In genomic region chr15:79818325-79818724, GRCm38 (mm10) we compare ENCODE assay signal across 14 mouse cellular contexts. TPM values are rescaled to one million over a fixed set of nuclear protein-coding genes. Genes with fewer than 3 reads are reported as not detected.
DNase-seq lines count a peak whose midpoint lies in the region; ATAC-seq and TF ChIP-seq lines count a peak whose summit lies in the region.
"Had no signal": no experiment of that assay in that cellular context is flagged by ENCODE, and none has a peak within 500 bp of the region (broad histone marks: within the 10 kb centered on the region; RNA-seq: fewer than 3 reads in every experiment).

No protein-coding gene starts in this region.

- TF ChIP-seq EP300 in liver, postnatal 0 days (IDR thresholded peaks at IDR 0.05; ENCODE audit: low read depth): no peak

- no peak for TF ChIP-seq POLR2A in brain, embryonic 14.5 days (IDR thresholded peaks at IDR 0.05; ENCODE audit: borderline replicate concordance, extremely low read depth, insufficient read depth, insufficient read length, poor library complexity, severe bottlenecking)

- H3K36me3 ChIP-seq in forebrain, postnatal 0 days (ENCODE audit: insufficient read depth): peaks cover 6% of the 10 kb centered on the region
- peaks cover 13% of the 10 kb centered on the region for H3K36me3 ChIP-seq in forebrain, embryonic 10.5 days (replicated peaks)
- no peaks in the 10 kb centered on the region for H3K36me3 ChIP-seq in liver, postnatal 0 days (replicated peaks; ENCODE audit: insufficient read depth, low read length)
- H3K36me3 ChIP-seq in liver, embryonic 12.5 days: peaks cover 7% of the 10 kb centered on the region
- 0 out of 2 replicates have a peak, but pooled peaks cover 3% of the 10 kb centered on the region for H3K36me3 ChIP-seq in heart, embryonic 11.5 days (ENCODE audit: control insufficient read depth, insufficient read depth, low read length)
- H3K36me3 ChIP-seq: liver, embryonic 15.5 days; stomach, embryonic 15.5 days had no signal

- H3K4me3 ChIP-seq in forebrain, postnatal 0 days (ENCODE audit: low read depth, low read length): no peak overlapping the region
- no peak overlapping the region for H3K4me3 ChIP-seq in forebrain, embryonic 10.5 days
- no peak overlapping the region for H3K4me3 ChIP-seq in liver, postnatal 0 days (ENCODE audit: low read depth, low read length)
- H3K4me3 ChIP-seq in liver, embryonic 12.5 days: no peak overlapping the region
- no peak overlapping the region for H3K4me3 ChIP-seq in heart, embryonic 11.5 days (ENCODE audit: low read depth, low read length)
- H3K4me3 ChIP-seq: heart, embryonic 10.5 days; liver, embryonic 15.5 days; stomach, embryonic 15.5 days had no signal

- no peak for DNase-seq in forebrain, postnatal 0 days
- DNase-seq in forebrain, embryonic 10.5 days (ENCODE audit: extremely low spot score, low spot score): no peak
- DNase-seq in liver, postnatal 0 days: no peak
- peak; percentile 28 for DNase-seq in CD4-positive helper T cell, adult 2 months (ENCODE audit: low read depth, low spot score)
- no peak for DNase-seq in brain, embryonic 14.5 days (ENCODE audit: low read depth)
- no peak for DNase-seq in frontal cortex, adult 2 months (ENCODE audit: extremely low spot score in 1 of 2, low spot score in 1 of 2)
- DNase-seq: heart, postnatal 4 days had no signal

- H3K27ac ChIP-seq in forebrain, postnatal 0 days (ENCODE audit: low read depth, low read length): no peak overlapping the region
- no peak overlapping the region for H3K27ac ChIP-seq in forebrain, embryonic 10.5 days
- no peak overlapping the region for H3K27ac ChIP-seq in liver, postnatal 0 days (ENCODE audit: low read depth)
- H3K27ac ChIP-seq in liver, embryonic 12.5 days: no peak overlapping the region
- no peak overlapping the region for H3K27ac ChIP-seq in heart, embryonic 11.5 days (ENCODE audit: low read depth, low read length)
- H3K27ac ChIP-seq: heart, embryonic 10.5 days; liver, embryonic 15.5 days; stomach, embryonic 15.5 days had no signal

- H3K9ac ChIP-seq in forebrain, postnatal 0 days: no peak overlapping the region
- no peak overlapping the region for H3K9ac ChIP-seq in liver, postnatal 0 days (replicated peaks)
- H3K9ac ChIP-seq in liver, embryonic 12.5 days: no peak overlapping the region
- H3K9ac ChIP-seq in heart, embryonic 11.5 days (ENCODE audit: low read depth, low read length): no peak overlapping the region
- H3K9ac ChIP-seq: liver, embryonic 15.5 days; stomach, embryonic 15.5 days had no signal

- WGBS in forebrain, postnatal 0 days: 87% methylated on average over 4 of the region's 4 CpGs
- WGBS in forebrain, embryonic 10.5 days: 88% methylated on average over 4 of the region's 4 CpGs
- 67% methylated on average over 4 of the region's 4 CpGs for WGBS in liver, postnatal 0 days (ENCODE audit: insufficient replicate concordance)
- 62% methylated on average over 4 of the region's 4 CpGs for WGBS in liver, embryonic 12.5 days (ENCODE audit: insufficient replicate concordance)
- 78% methylated on average over 4 of the region's 4 CpGs for WGBS in heart, embryonic 11.5 days (ENCODE audit: insufficient replicate concordance)

- no peaks in the 10 kb centered on the region for H3K9me3 ChIP-seq in forebrain, postnatal 0 days (ENCODE audit: low read length)
- H3K9me3 ChIP-seq in forebrain, embryonic 10.5 days: peaks cover 4% of the 10 kb centered on the region; the same call in 1 of the 2 replicates
- H3K9me3 ChIP-seq in liver, postnatal 0 days (ENCODE audit: low read length): no peaks in the 10 kb centered on the region
- no peaks in the 10 kb centered on the region for H3K9me3 ChIP-seq in liver, embryonic 12.5 days (replicated peaks)
- H3K9me3 ChIP-seq in heart, embryonic 11.5 days (replicated peaks; ENCODE audit: control insufficient read depth, low read length): no peaks in the 10 kb centered on the region
- H3K9me3 ChIP-seq: heart, embryonic 10.5 days; stomach, embryonic 15.5 days had no signal

- no peak for ATAC-seq in forebrain, postnatal 0 days
- no peak for ATAC-seq in liver, postnatal 0 days
- ATAC-seq in liver, embryonic 12.5 days: no peak
- no peak for ATAC-seq in heart, embryonic 11.5 days (replicated peaks; ENCODE audit: insufficient number of reproducible peaks, low FRiP score, low TSS enrichment)
- ATAC-seq: intestine, embryonic 16.5 days had no signal

- peak; percentile 34 for TF ChIP-seq CTCF in forebrain, postnatal 0 days (IDR thresholded peaks at IDR 0.05; ENCODE audit: low read depth)
- TF ChIP-seq CTCF in liver, postnatal 0 days (IDR thresholded peaks at IDR 0.05; ENCODE audit: low read depth): peak; percentile 31
- peak; percentile 24; the same call in 1 of the 2 replicates for TF ChIP-seq CTCF in brain, embryonic 14.5 days (IDR thresholded peaks at IDR 0.05; ENCODE audit: borderline replicate concordance, extremely low read depth, insufficient read depth, insufficient read length)

- no peaks in the 10 kb centered on the region for H3K27me3 ChIP-seq in forebrain, postnatal 0 days (ENCODE audit: insufficient read depth, low read length)
- H3K27me3 ChIP-seq in forebrain, embryonic 10.5 days (ENCODE audit: poor library complexity, severe bottlenecking): no peaks in the 10 kb centered on the region
- H3K27me3 ChIP-seq in liver, postnatal 0 days (ENCODE audit: insufficient read depth, low read length): no peaks in the 10 kb centered on the region
- H3K27me3 ChIP-seq in liver, embryonic 12.5 days (replicated peaks): peaks cover 26% of the 10 kb centered on the region; the same call in 1 of the 2 replicates
- H3K27me3 ChIP-seq in heart, embryonic 11.5 days (ENCODE audit: control insufficient read depth, insufficient read depth, low read length): peaks cover 3% of the 10 kb centered on the region; the same call in 1 of the 2 replicates
- H3K27me3 ChIP-seq: stomach, embryonic 15.5 days had no signal

- no peak overlapping the region for H3K4me2 ChIP-seq in forebrain, postnatal 0 days (ENCODE audit: low read depth)
- H3K4me2 ChIP-seq in liver, postnatal 0 days (ENCODE audit: low read depth, low read length): no peak overlapping the region
- no peak overlapping the region for H3K4me2 ChIP-seq in liver, embryonic 12.5 days
- H3K4me2 ChIP-seq in heart, embryonic 11.5 days: no peak overlapping the region
- H3K4me2 ChIP-seq: liver, embryonic 15.5 days; stomach, embryonic 15.5 days had no signal

- H3K4me1 ChIP-seq in forebrain, postnatal 0 days (ENCODE audit: insufficient read depth): no peaks in the 10 kb centered on the region
- H3K4me1 ChIP-seq in forebrain, embryonic 10.5 days: peaks cover 22% of the 10 kb centered on the region
- H3K4me1 ChIP-seq in liver, postnatal 0 days (ENCODE audit: insufficient read depth): peaks cover 2% of the 10 kb centered on the region; the same call in 1 of the 2 replicates
- H3K4me1 ChIP-seq in liver, embryonic 12.5 days: peaks cover 13% of the 10 kb centered on the region
- peaks cover 6% of the 10 kb centered on the region; the same call in 1 of the 2 replicates for H3K4me1 ChIP-seq in heart, embryonic 11.5 days (ENCODE audit: control insufficient read depth, insufficient read depth, low read length)

RNA-seq across cellular contexts. Expression of gene Nptxr, which starts 13.8 kb away (rescaled TPM):
- 129 and 184 TPM in 2 replicates for total RNA-seq in forebrain, postnatal 0 days (2014; rRNA removed)
- polyA plus RNA-seq in forebrain, postnatal 0 days (2015; fragmentation: Nextera tagmentation; extraction: Ambion mirVana): 41.9 and 87.3 TPM in 2 replicates
- 1.6 and 1.7 TPM in 2 replicates for polyA plus RNA-seq in forebrain, embryonic 10.5 days (2016; fragmentation: Nextera tagmentation; extraction: Ambion mirVana)
- 0.09 and 0.13 TPM in 2 replicates for polyA plus RNA-seq in liver, postnatal 0 days (2015; fragmentation: Nextera tagmentation; extraction: Ambion mirVana)
- polyA plus RNA-seq in liver, embryonic 12.5 days (2016; fragmentation: Nextera tagmentation; extraction: Ambion mirVana): 0.24 and 0.31 TPM in 2 replicates
- polyA plus RNA-seq in brain, embryonic 14.5 days (2012; rRNA removed): 20.7 and 53.6 TPM in 2 replicates
- 0.58 and 0.83 TPM in 2 replicates for polyA plus RNA-seq in heart, embryonic 11.5 days (2014; fragmentation: Nextera tagmentation; extraction: Ambion mirVana)
- polyA plus RNA-seq in frontal cortex, adult 2 months (2012; rRNA removed): 293 and 296 TPM in 2 replicates

RNA-seq across cellular contexts. Expression of gene Npcd, which starts 15.7 kb away (rescaled TPM):
- 9.0 and 18.6 TPM in 2 replicates for total RNA-seq in forebrain, postnatal 0 days (2014; rRNA removed)
- 3.7 and 4.0 TPM in 2 replicates for polyA plus RNA-seq in forebrain, postnatal 0 days (2015; fragmentation: Nextera tagmentation; extraction: Ambion mirVana)
- not detected in 2 replicates for polyA plus RNA-seq in forebrain, embryonic 10.5 days (2016; fragmentation: Nextera tagmentation; extraction: Ambion mirVana)
- polyA plus RNA-seq in liver, postnatal 0 days (2015; fragmentation: Nextera tagmentation; extraction: Ambion mirVana): not detected in 2 replicates
- not detected in 2 replicates for polyA plus RNA-seq in liver, embryonic 12.5 days (2016; fragmentation: Nextera tagmentation; extraction: Ambion mirVana)
- polyA plus RNA-seq in brain, embryonic 14.5 days (2012; rRNA removed): 0.53 and 1.8 TPM in 2 replicates
- polyA plus RNA-seq in heart, embryonic 11.5 days (2014; fragmentation: Nextera tagmentation; extraction: Ambion mirVana): 0.64 TPM in 1 of 2 replicates, not detected in the other
- polyA plus RNA-seq in frontal cortex, adult 2 months (2012; rRNA removed): 2.9 and 4.8 TPM in 2 replicates
- total RNA-seq: megakaryocyte progenitor cell, adult 5-6 weeks had no signal
- polyA plus RNA-seq: heart, embryonic 10.5 days; intestine, embryonic 16.5 days; liver, embryonic 15.5 days; stomach, embryonic 15.5 days had no signal

RNA-seq across cellular contexts. Expression of gene Cbx6, which starts 16.2 kb away (rescaled TPM):
- total RNA-seq in forebrain, postnatal 0 days (2014; rRNA removed): 69.1 and 86.8 TPM in 2 replicates
- polyA plus RNA-seq in forebrain, postnatal 0 days (2015; fragmentation: Nextera tagmentation; extraction: Ambion mirVana): 27.5 and 53.8 TPM in 2 replicates
- polyA plus RNA-seq in forebrain, embryonic 10.5 days (2016; fragmentation: Nextera tagmentation; extraction: Ambion mirVana): 21.6 and 22.3 TPM in 2 replicates
- polyA plus RNA-seq in liver, postnatal 0 days (2015; fragmentation: Nextera tagmentation; extraction: Ambion mirVana): 3.9 and 4.4 TPM in 2 replicates
- 11.2 and 11.7 TPM in 2 replicates for polyA plus RNA-seq in liver, embryonic 12.5 days (2016; fragmentation: Nextera tagmentation; extraction: Ambion mirVana)
- polyA plus RNA-seq in brain, embryonic 14.5 days (2012; rRNA removed): 69.6 and 84.6 TPM in 2 replicates
- polyA plus RNA-seq in heart, embryonic 11.5 days (2014; fragmentation: Nextera tagmentation; extraction: Ambion mirVana): 15.7 and 17.4 TPM in 2 replicates
- polyA plus RNA-seq in frontal cortex, adult 2 months (2012; rRNA removed): 257 and 263 TPM in 2 replicates

RNA-seq across cellular contexts. Expression of gene Dnal4, which starts 40.7 kb away (rescaled TPM):
- total RNA-seq in forebrain, postnatal 0 days (2014; rRNA removed): 58.3 and 59.2 TPM in 2 replicates
- polyA plus RNA-seq in forebrain, postnatal 0 days (2015; fragmentation: Nextera tagmentation; extraction: Ambion mirVana): 81.5 and 94.5 TPM in 2 replicates
- 63.3 and 70.8 TPM in 2 replicates for polyA plus RNA-seq in forebrain, embryonic 10.5 days (2016; fragmentation: Nextera tagmentation; extraction: Ambion mirVana)
- polyA plus RNA-seq in liver, postnatal 0 days (2015; fragmentation: Nextera tagmentation; extraction: Ambion mirVana): 9.7 and 10.2 TPM in 2 replicates
- 13.5 and 14.0 TPM in 2 replicates for polyA plus RNA-seq in liver, embryonic 12.5 days (2016; fragmentation: Nextera tagmentation; extraction: Ambion mirVana)
- polyA plus RNA-seq in brain, embryonic 14.5 days (2012; rRNA removed): 77.6 and 110 TPM in 2 replicates
- 37.3 TPM in 2 replicates for polyA plus RNA-seq in heart, embryonic 11.5 days (2014; fragmentation: Nextera tagmentation; extraction: Ambion mirVana)
- polyA plus RNA-seq in frontal cortex, adult 2 months (2012; rRNA removed): 84.6 and 85.4 TPM in 2 replicates
